Mouse (Mus musculus): ENCODE measurements at regions not wholly inside any gene's neighbourhood (a gene's known extent, or its start where the extent isn't known, plus 50 kb on each side); places are given as distances from the start of the nearest gene placed in this dataset.

GRCm38 (mm10) chr3:41359458-41359857 is 196.1 kb upstream of the Jade1 start:
- ATAC-seq (ENCODE audit: insufficient number of reproducible peaks, insufficient read depth, low FRiP score, low read depth): no peak
- WGBS: 71% methylated on average over 4 of the region's 4 CpGs
- Histone ChIP-seq H3K4me3 (ENCODE audit: low read depth, low read length) (no peak overlapping the region), H3K36me3 (ENCODE audit: control insufficient read depth, insufficient read depth, low read length) (no peaks in the 10 kb centered on the region), H3K4me1 (ENCODE audit: control insufficient read depth, insufficient read depth, low read length) (no peaks in the 10 kb centered on the region), H3K4me2 (replicated peaks; ENCODE audit: low read depth, low read length) (no peak overlapping the region), H3K9me3 (ENCODE audit: control insufficient read depth, low read depth, low read length) (no peaks in the 10 kb centered on the region), H3K27me3 (ENCODE audit: control insufficient read depth, insufficient read depth, low read length) (no peaks in the 10 kb centered on the region), H3K27ac (ENCODE audit: low read length) (no peak overlapping the region), H3K9ac (replicated peaks; ENCODE audit: low read depth, low read length) (no peak overlapping the region)

GRCm38 (mm10) chr3:41353021-41353420 is 202.5 kb upstream of the Jade1 start:
- Histone ChIP-seq H3K4me3 (ENCODE audit: low read depth, low read length) (no peak overlapping the region), H3K27ac (ENCODE audit: low read length) (no peak overlapping the region), H3K4me2 (replicated peaks; ENCODE audit: low read depth, low read length) (no peak overlapping the region), H3K4me1 (ENCODE audit: control insufficient read depth, insufficient read depth, low read length) (0 out of 2 replicates have a peak, but pooled peaks cover 3% of the 10 kb centered on the region), H3K9me3 (ENCODE audit: control insufficient read depth, low read depth, low read length) (no peaks in the 10 kb centered on the region), H3K36me3 (ENCODE audit: control insufficient read depth, insufficient read depth, low read length) (no peaks in the 10 kb centered on the region), H3K9ac (replicated peaks; ENCODE audit: low read depth, low read length) (no peak overlapping the region), H3K27me3 (ENCODE audit: control insufficient read depth, insufficient read depth, low read length) (no peaks in the 10 kb centered on the region)
- no peak for ATAC-seq (ENCODE audit: insufficient number of reproducible peaks, insufficient read depth, low FRiP score, low read depth)
- 22% methylated on average over 2 of the region's 2 CpGs for WGBS

GRCm38 (mm10) chr3:41351786-41352185 is 203.7 kb upstream of the Jade1 start:
- ATAC-seq (ENCODE audit: insufficient number of reproducible peaks, insufficient read depth, low FRiP score, low read depth): no peak

GRCm38 (mm10) chr3:41351091-41351685 is 204.3 kb upstream of the Jade1 start:
- Histone ChIP-seq H3K4me3 (ENCODE audit: low read depth, low read length) (no peak overlapping the region), H3K9ac (replicated peaks; ENCODE audit: low read depth, low read length) (no peak overlapping the region), H3K4me2 (replicated peaks; ENCODE audit: low read depth, low read length) (no peak overlapping the region), H3K36me3 (ENCODE audit: control insufficient read depth, insufficient read depth, low read length) (no peaks in the 10 kb centered on the region), H3K9me3 (ENCODE audit: control insufficient read depth, low read depth, low read length) (no peaks in the 10 kb centered on the region), H3K27ac (ENCODE audit: low read length) (no peak overlapping the region), H3K27me3 (ENCODE audit: control insufficient read depth, insufficient read depth, low read length) (no peaks in the 10 kb centered on the region), H3K4me1 (ENCODE audit: control insufficient read depth, insufficient read depth, low read length) (0 out of 2 replicates have a peak, but pooled peaks cover 3% of the 10 kb centered on the region)
- no peak for ATAC-seq (ENCODE audit: insufficient number of reproducible peaks, insufficient read depth, low FRiP score, low read depth)
- WGBS: 91% methylated on average over 8 of the region's 8 CpGs

More at GRCm38 (mm10) chr3:41351786-41352185, 203.7 kb upstream of the Jade1 start:
- no peaks in the 10 kb centered on the region for H3K36me3 ChIP-seq (ENCODE audit: control insufficient read depth, insufficient read depth, low read length)
- H3K4me3 ChIP-seq (ENCODE audit: low read depth, low read length): no peak overlapping the region
- H3K27me3 ChIP-seq (ENCODE audit: control insufficient read depth, insufficient read depth, low read length): no peaks in the 10 kb centered on the region
- no peak overlapping the region for H3K4me2 ChIP-seq (replicated peaks; ENCODE audit: low read depth, low read length)
- H3K4me1 ChIP-seq (ENCODE audit: control insufficient read depth, insufficient read depth, low read length): 0 out of 2 replicates have a peak, but pooled peaks cover 3% of the 10 kb centered on the region
- 87% methylated on average over 4 of the region's 4 CpGs for WGBS
- no peak overlapping the region for H3K9ac ChIP-seq (replicated peaks; ENCODE audit: low read depth, low read length)
- H3K27ac ChIP-seq (ENCODE audit: low read length): no peak overlapping the region
- no peaks in the 10 kb centered on the region for H3K9me3 ChIP-seq (ENCODE audit: control insufficient read depth, low read depth, low read length)

GRCm38 (mm10) chr3:41350331-41350730 is 205.2 kb upstream of the Jade1 start:
- Histone ChIP-seq H3K4me3 (ENCODE audit: low read depth, low read length) (no peak overlapping the region), H3K27me3 (ENCODE audit: control insufficient read depth, insufficient read depth, low read length) (no peaks in the 10 kb centered on the region), H3K4me2 (replicated peaks; ENCODE audit: low read depth, low read length) (no peak overlapping the region), H3K27ac (ENCODE audit: low read length) (no peak overlapping the region), H3K4me1 (ENCODE audit: control insufficient read depth, insufficient read depth, low read length) (0 out of 2 replicates have a peak, but pooled peaks cover 3% of the 10 kb centered on the region), H3K9me3 (ENCODE audit: control insufficient read depth, low read depth, low read length) (no peaks in the 10 kb centered on the region), H3K9ac (replicated peaks; ENCODE audit: low read depth, low read length) (no peak overlapping the region), H3K36me3 (ENCODE audit: control insufficient read depth, insufficient read depth, low read length) (no peaks in the 10 kb centered on the region)
- whole genome bisulfite sequencing: 62% methylated on average over 3 of the region's 3 CpGs
- ATAC-seq (ENCODE audit: insufficient number of reproducible peaks, insufficient read depth, low FRiP score, low read depth): no peak

GRCm38 (mm10) chr3:41348795-41349194 is 206.7 kb upstream of the Jade1 start:
- no peaks in the 10 kb centered on the region for H3K9me3 ChIP-seq (ENCODE audit: control insufficient read depth, low read depth, low read length)
- no peak overlapping the region for H3K4me2 ChIP-seq (replicated peaks; ENCODE audit: low read depth, low read length)
- no peak overlapping the region for H3K27ac ChIP-seq (ENCODE audit: low read length)
- no peaks in the 10 kb centered on the region for H3K36me3 ChIP-seq (ENCODE audit: control insufficient read depth, insufficient read depth, low read length)
- no peak overlapping the region for H3K4me3 ChIP-seq (ENCODE audit: low read depth, low read length)
- no peaks in the 10 kb centered on the region for H3K27me3 ChIP-seq (ENCODE audit: control insufficient read depth, insufficient read depth, low read length)
- H3K9ac ChIP-seq (replicated peaks; ENCODE audit: low read depth, low read length): no peak overlapping the region
- ATAC-seq (ENCODE audit: insufficient number of reproducible peaks, insufficient read depth, low FRiP score, low read depth): no peak
- 72% methylated on average over 1 of the region's 1 CpGs for WGBS
- 0 out of 2 replicates have a peak, but pooled peaks cover 3% of the 10 kb centered on the region for H3K4me1 ChIP-seq (ENCODE audit: control insufficient read depth, insufficient read depth, low read length)

- Histone ChIP-seq H3K27me3 (ENCODE audit: control insufficient read depth, insufficient read depth, low read length) (no peaks in the 10 kb centered on the region), H3K36me3 (ENCODE audit: control insufficient read depth, insufficient read depth, low read length) (no peaks in the 10 kb centered on the region), H3K9ac (replicated peaks; ENCODE audit: low read depth, low read length) (no peak overlapping the region), H3K4me3 (ENCODE audit: low read depth, low read length) (no peak overlapping the region), H3K4me2 (replicated peaks; ENCODE audit: low read depth, low read length) (no peak overlapping the region), H3K4me1 (ENCODE audit: control insufficient read depth, insufficient read depth, low read length) (no peaks in the 10 kb centered on the region), H3K27ac (ENCODE audit: low read length) (no peak overlapping the region), H3K9me3 (ENCODE audit: control insufficient read depth, low read depth, low read length) (no peaks in the 10 kb centered on the region)
- ATAC-seq (ENCODE audit: insufficient number of reproducible peaks, insufficient read depth, low FRiP score, low read depth): no peak
- WGBS: 64% methylated on average over 5 of the region's 5 CpGs
Measured at GRCm38 (mm10) chr3:41346863-41347262, 208.7 kb upstream of the Jade1 start.

- Histone ChIP-seq H3K27ac (ENCODE audit: low read length) (no peak overlapping the region), H3K4me1 (ENCODE audit: control insufficient read depth, insufficient read depth, low read length) (no peaks in the 10 kb centered on the region), H3K4me2 (replicated peaks; ENCODE audit: low read depth, low read length) (no peak overlapping the region), H3K36me3 (ENCODE audit: control insufficient read depth, insufficient read depth, low read length) (no peaks in the 10 kb centered on the region), H3K4me3 (ENCODE audit: low read depth, low read length) (no peak overlapping the region), H3K9ac (replicated peaks; ENCODE audit: low read depth, low read length) (no peak overlapping the region), H3K9me3 (ENCODE audit: control insufficient read depth, low read depth, low read length) (no peaks in the 10 kb centered on the region), H3K27me3 (ENCODE audit: control insufficient read depth, insufficient read depth, low read length) (no peaks in the 10 kb centered on the region)
- no peak for ATAC-seq (ENCODE audit: insufficient number of reproducible peaks, insufficient read depth, low FRiP score, low read depth)
- 75% methylated on average over 2 of the region's 2 CpGs for WGBS
Measured at GRCm38 (mm10) chr3:41343431-41343830, 212.1 kb upstream of the Jade1 start.

- Histone ChIP-seq H3K9me3 (ENCODE audit: control insufficient read depth, low read depth, low read length) (no peaks in the 10 kb centered on the region; the same call in 1 of the 2 replicates), H3K9ac (replicated peaks; ENCODE audit: low read depth, low read length) (no peak overlapping the region), H3K4me1 (ENCODE audit: control insufficient read depth, insufficient read depth, low read length) (no peaks in the 10 kb centered on the region), H3K27ac (ENCODE audit: low read length) (no peak overlapping the region), H3K36me3 (ENCODE audit: control insufficient read depth, insufficient read depth, low read length) (no peaks in the 10 kb centered on the region), H3K27me3 (ENCODE audit: control insufficient read depth, insufficient read depth, low read length) (no peaks in the 10 kb centered on the region), H3K4me3 (ENCODE audit: low read depth, low read length) (no peak overlapping the region), H3K4me2 (replicated peaks; ENCODE audit: low read depth, low read length) (no peak overlapping the region)
- no peak for ATAC-seq (ENCODE audit: insufficient number of reproducible peaks, insufficient read depth, low FRiP score, low read depth)
- 61% methylated on average over 7 of the region's 7 CpGs for WGBS
Measured at GRCm38 (mm10) chr3:41332481-41332880, 223.1 kb upstream of the Jade1 start.

All from stomach, embryonic 14.5 days (tissue).